Mouse (Mus musculus) B cell, adult 2 months (primary cell): ENCODE measurements around the gene Gal3st2.
"Not testable (repeated sequence)": the region's sequence is repeated elsewhere in the genome, so short reads cannot be mapped to it uniquely, and the experiment has no call there.

Experiments used
- DNase-seq, 2 experiments: peaks; one replicate each; pipeline ENCODE4 v3.0.0; 2022

Gal3st2 gene

DNA sequence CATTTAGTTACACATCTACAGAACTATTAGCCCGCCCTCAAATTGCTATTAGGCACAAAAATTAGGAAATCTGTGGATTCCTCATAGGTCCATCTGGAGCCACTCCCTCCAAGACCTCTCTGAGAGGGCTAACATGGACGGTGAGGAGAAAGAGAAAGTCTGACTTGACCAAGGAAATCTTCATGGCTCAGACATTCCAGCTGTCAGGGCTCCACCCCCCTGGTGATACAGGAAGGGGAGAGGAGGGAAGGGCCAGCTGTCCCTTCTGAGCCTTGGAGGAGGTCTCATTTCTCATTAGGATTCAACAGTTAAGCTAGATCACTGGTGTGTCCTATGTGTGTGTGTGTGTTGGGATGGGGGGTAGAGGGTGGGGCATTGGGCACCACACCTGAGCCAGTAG, at the start of gene Gal3st2:
Gene Gal3st2 (plus strand): TSS at position 259 of the 400 bp plus-strand sequence.
- not testable (repeated sequence) for DNase-seq

DNA sequence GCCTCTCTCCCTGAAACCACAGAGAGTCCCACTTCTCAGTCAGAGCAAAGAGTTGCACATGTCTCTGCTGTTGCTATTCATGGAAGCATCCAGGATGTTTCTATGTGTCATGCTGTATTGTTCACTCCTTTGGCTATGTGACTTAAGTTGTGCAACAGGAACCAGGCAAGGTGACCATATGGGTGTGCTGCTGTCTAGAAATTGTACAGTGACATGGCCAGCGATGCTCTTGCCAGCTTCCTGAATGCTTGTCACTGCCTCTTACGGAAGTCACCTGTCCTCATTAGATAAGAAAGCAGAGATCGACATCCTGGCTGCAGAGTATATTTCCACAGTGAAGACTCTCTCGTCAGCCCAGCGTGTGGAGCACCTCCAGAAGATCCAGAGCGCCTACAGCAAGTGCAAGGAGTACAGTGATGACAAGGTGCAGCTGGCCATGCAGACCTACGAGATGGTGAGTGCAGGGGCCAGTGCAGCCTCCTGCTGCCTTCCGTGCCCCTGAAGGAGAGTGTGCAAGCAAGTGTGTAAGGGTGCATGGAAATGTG, 49.5 kb upstream of the Gal3st2 start:
- no peak for DNase-seq

DNA sequence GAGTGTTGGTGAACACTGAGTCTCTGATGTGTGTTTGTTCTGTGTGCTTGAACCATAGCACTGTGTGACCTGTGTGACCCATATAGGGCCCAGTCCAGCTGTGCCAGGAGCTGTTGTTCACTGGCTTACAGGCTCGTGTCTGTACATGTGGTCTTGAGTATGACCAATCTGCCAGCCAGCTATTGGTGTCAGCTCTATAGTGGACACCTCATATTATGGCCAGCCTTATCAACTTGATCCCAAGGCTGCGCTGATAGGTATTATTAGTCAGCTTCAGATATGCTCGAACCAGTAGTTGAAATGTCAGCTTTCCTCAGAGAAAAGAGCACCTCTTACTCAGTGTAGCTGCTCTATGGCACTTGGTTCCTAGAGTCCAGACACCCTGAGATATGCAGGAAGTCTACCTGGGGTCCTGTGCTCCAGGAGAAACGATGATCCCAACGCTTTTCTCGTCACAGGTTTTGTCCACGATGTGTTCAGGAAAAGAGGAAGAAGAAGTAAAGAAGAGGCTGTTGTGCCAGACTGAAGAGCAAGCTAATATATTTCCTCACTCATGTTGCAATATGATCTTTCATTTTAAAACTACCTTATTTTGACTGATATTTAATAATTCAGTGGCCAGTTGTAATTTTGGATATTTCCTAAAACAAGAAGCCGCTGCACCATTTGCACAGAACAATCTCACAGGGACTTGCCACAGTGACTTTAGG, 43.1 kb upstream of the Gal3st2 start:
- no peak for DNase-seq

DNA sequence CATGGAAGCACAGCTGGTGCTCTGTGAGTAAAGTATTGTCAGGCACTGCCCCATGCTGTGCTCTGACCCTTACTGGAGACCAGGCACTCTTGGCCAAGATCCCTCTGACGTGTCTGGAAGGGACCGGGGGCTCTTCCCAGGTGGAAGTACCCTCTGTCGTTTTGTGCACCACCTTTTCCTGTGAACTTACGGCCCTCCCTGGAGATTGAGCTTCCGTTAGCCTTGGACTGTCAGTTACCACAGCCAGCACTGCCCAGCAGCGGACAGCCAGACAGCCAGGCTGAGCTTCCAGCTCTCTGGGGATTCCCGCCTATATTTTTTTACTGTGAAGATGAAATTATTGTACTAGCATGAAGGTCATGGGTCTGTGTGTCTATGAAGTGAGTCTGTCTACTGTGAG, 42.4 kb upstream of the Gal3st2 start:
- DNase-seq, result no peak

DNA sequence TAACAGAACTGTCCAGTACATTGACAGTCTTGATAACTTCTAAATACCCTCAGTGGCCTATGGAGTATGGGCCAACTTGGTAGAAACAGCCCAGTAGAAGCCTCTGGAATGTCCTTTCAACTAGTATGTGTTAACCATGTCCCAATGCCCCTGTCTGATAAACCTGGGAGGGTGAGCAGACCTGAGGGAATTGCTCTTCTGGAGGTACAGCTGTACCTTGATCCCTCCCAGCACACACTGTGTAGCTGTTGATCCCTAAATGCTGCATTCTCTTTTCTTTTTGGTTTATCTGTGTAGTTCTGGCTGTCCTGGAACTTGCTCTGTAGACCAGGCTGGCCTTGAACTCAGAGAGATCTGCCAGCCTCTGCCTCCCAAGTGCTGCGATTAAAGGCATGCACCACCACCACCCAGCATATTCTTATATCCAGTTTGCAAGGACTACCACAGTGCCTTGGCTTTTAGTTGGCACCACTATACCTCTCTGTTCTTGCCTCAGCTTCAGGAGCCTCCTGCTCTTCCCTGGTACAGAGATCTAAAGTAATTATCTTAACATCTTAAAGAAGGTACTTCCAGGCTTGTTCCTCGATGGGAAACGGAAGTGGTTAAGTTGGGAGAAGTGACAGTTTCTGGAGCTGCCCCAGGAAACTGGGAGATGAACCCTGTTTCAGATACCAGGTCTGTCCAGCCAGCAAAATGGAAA, 37.2 kb upstream of the Gal3st2 start:
- no peak for DNase-seq

DNA sequence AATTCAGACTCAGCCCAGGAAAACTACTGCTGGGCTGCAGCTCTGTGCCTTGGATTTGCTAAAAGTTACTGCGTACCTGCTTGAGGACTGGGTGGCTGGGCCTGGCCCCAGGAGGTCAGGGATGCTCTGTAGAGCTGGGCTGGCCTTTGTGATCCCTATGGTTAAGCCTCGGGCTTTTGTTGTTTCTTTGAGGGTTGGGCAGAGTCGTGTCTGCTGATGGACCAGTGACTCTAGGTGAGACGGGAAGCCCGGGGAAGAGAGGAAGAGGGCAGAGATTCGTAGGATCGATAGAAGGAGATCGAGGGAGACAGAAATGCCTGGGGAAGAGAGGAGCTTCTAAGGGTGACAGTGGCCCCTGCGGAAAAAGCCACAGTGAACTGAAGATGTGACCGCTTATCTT, 36.5 kb upstream of the Gal3st2 start, which contains the start of gene D2hgdh:
Gene D2hgdh (plus strand): TSS at position 301 of the 400 bp plus-strand sequence.
- no peak for DNase-seq

DNA sequence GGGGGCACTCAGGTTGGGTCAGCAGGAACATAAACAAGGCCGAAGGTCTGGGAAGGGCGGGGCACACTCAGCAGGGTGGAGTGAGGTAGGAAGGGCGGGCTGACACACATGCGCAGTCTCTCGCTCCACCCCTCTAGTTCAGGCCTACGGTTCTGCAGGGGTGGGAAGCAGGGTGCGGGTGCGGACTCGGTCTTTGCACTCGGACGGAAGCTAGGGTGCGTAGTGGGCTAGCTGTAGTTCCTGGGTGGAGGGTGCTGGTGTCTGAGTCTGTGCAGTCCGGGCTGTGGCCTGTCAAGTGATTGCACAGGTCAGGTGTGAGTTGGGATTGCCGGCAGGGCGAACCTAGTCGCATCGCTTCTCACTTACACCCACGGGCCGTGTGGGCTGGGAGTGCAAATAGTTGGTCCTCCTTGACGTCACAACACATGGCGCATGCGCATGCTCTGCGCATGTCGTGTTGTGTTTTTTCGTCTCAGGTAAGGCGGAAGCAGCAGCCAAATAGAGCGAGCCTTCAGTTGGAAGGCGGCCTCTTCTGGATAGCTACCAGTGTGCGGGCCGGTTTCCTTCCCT, 35.9 kb upstream of the Gal3st2 start:
- peak; percentile 93 to 95 for DNase-seq

DNA sequence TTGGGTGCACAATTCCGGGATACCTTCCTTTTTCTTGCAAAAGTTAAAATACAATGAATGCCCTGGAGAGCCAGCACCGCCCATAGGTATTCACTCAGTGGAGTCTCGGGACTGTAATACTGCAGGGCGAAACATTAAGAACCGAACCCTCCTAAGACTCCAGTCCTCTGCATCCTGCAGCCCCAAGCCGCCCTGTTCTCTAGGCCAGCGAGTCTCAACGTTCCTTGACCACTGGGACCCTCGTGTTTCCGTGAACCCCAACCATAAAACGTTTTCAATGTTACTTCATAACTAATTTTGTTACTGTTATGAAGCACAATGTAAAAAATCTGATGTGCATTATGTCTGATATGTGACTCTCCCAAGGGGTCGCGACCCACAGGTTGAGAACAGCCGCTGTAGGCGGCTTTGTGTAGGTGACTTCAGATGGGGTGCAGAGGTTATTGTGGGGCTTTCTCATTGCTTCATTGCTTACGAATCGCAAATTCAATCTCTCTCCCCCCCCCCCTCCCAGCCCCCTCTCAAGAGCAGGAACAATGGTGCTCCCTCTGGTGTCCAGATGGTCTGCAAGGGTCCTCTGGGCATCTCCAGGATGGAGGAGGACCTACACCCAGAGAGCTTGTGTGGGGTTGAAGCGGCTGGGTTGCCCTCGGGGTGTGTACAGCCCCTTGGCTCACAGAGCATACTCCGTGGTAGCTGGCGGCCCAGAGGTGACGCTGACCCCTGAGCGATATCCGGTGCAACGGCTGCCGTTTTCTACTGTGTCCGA, 35.2 kb upstream of the Gal3st2 start:
- peak in 1 of 2 experiments; percentile 27 for DNase-seq

DNA sequence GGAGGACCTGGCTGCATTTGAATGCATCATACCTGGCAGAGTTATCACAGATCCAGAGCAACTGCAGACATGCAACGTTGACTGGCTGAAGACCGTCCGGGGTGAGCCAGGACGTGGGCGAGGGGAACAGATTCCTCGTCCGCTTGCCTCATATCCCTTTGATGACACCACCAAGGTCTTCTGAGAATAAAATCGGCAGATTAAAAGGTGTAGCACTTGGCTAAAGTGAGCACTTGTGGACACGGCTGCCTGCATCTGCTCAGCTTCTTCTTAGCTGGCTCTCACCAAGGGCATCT, 34.6 kb upstream of the Gal3st2 start:
- no peak for DNase-seq

DNA sequence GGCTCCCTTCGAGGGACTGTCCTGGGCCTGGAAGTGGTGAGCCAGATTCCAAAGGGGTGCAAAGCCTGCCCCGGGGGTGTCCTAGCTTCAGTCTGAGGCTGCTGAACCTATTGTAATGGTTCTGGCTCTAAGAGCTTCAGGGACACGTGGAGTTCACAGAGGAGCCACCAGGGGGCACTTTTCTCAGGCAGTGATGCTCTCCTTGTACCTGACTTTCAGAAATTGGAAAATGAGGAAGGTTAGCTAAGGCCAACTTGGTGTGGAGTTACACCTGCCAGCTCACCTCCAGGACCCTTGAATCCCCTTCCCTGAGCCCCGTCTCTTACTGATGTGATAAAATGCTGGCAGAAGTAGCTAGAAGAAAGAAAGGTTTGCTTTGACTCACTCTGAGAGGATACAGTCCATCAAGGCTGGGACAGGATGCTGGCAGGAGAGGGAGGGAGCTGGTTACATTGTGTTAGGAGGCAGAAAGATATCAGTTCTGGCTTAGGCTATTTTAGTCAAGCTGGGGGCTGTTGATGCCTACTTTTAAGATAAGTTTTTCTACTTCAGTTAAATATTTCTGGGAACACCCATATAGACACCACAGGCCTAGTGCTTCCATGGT, 28.2 kb upstream of the Gal3st2 start:
- DNase-seq, result peak; percentile 10 to 18

DNA sequence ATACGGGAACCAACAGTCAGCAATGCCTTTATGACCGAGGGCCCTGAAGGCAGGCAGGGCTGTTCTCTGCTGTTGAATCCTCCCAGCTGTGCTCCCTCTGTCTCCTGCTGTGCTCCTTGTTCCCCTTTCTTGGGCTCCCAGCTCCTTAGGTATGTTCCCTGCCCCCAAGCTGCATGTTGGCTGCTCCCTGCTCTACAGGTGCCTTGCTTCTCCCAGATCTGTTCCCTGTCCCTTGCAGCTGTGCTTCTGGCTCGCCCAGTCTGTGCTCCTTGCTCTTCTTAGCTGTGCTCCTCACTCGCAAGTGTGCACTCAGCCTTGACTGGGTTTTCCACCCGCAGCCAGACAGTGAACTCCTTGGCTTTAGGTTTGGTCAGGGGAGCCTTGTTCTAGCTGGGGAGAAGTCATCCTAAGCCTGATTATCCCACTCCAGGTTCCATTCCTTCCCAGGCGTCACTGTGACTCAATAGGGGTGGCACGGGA, 26.4 kb upstream of the Gal3st2 start:
- no peak for DNase-seq

DNA sequence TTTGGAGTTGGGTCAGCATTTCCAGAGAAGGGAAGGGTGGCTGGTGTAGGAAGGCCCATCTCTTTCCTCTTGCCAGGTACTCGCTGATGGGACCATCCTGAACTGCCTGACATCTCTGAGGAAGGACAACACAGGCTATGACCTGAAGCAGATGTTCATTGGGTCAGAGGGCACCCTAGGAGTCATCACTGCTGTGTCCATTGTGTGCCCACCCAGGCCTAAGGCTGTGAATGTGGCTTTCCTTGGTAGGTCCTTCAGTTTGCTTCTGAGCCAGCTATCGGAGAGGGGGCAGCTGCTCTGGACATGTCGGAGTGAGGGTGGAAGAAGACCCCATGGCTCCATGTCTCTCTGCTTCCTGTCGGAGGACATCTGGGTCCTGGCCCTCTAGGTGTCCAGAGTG, 25.9 kb upstream of the Gal3st2 start:
- no peak for DNase-seq

DNA sequence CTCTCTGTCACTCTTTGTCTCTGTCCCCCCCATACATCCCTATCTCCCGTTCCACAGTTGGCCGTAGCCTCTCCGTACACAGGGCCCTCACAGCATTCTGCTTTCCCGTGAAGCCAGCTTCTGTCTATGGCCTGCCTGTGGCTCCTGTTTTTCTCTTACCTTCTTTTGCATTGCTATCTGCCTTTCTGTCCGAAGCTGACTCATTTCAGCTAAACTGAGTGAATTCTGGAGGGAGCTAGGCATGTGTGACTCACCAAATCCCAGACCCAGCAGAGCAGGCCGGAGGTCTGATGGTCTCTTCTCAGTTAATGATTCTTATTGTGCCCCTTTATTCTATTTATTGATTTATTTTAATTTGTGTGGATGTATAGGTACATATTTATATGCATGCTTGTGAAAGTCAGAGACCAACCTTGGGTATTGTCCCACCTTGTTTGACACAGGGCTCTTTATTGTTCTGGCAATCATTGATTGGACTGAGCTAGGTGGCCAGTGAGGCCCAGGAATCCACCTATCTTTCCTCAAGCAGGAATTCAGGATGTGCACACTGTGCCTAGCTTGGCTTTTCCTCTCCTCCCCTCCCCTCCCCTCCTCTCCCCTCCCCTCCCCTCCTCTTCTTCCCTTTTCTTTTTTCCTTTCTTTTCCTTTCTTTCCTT, 25.1 kb upstream of the Gal3st2 start:
- DNase-seq, result no peak

DNA sequence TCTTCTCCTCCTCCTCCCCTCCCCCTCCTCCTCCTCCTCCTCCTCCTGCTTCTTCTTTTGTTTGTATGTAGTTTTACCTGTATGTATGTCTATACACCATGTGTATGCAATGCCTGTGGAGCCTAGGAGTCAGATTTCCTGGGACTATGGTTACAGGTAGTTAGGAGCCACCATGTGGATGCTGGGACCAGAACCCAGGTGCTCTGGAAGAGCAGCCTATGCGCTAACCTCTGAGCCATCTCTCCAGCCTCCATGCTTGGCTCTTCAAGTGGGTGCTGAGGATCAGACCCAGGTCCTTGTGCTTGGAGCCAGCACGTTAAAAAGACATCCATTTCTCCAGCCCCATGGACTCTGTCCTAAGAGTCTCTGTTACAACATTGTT, 24.6 kb upstream of the Gal3st2 start:
- DNase-seq, result no peak

DNA sequence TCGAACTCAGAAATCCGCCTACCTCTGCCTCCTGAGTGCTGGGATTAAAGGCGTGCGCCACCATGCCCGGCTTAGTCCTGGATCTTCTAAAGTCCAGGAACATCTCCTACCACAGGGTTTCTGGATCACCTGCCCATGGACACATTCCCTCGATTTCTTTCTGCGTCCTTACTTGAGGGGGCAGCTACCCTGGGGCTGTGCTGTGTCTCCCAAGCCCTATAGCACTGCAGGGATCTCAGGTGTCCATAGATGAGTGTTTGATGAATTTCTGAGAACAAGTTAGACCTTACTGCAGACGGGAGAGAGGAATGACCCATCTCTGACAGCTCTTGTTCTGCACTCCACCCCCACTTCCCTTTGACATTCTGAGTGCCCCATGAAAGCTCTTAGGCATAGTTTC, 23.8 kb upstream of the Gal3st2 start:
- DNase-seq, result no peak

DNA sequence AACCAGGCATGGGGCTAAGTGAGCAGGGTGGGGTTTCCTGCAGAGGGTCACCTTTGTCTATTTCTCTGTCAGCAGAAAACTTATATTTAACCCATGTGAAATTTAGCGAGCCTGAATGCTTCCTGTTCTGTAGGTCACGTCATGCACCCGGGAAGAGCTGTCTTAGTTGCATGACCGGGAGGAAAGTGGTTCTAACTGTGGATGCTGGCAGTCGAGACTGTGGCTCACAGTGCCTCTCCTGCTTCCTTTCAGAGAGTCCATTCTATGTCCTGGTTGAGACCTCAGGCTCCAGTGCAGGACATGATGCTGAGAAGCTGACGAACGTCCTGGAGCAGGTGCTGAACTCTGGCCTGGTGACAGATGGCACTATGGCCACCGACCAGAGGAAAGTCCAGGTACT, 22.5 kb upstream of the Gal3st2 start:
- not testable (repeated sequence) for DNase-seq

DNA sequence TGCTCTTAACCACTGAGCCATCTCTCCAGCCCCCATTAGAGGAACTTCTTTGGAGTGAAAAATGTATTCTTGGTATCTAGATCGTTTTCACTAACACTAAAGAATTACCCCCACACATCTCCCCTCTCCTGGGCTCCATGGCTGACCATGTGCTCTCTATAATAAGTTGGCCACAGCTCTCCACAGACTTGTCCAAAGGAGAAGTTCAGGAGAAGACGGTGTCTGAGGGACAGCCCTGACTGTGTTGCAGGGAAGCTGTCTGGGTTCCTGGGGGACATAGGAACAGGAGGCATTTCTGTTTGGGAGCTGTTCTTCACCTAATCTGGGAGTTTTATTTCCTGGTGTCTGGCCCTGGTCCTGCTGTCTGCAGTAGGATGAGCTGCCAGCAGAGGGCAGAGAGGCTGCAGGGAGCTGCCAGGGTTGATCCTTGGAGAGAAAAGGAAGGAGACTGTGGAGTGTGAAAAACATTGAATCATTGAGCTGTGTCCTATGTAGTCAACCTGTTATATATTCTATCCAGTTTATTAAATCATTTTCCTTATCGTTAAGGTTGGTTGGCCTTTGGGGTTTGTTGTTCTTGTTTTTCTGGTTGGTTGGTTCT, 15.2 kb upstream of the Gal3st2 start:
- DNase-seq, result not testable (repeated sequence)

DNA sequence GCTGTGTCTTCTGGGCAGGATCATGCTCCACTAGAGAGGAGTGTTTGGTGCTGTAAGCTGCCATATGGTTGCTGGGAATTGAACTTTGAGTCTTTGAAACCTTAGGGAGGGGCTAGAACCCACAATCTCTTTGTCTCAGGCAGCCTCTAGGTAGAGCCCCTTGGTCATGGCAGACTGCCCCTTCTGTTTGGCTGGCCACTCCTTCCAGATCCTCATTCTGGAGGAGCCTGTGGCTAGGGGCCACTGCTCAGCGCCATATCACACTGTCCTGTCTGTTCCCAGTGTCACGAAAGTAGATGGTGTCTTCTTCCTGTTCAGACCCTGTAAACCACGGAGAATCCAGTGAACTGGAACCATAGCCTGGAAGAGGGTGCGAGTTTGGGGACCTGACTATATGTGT, 5.3 kb upstream of the Gal3st2 start:
- DNase-seq, result not testable (repeated sequence)

DNA sequence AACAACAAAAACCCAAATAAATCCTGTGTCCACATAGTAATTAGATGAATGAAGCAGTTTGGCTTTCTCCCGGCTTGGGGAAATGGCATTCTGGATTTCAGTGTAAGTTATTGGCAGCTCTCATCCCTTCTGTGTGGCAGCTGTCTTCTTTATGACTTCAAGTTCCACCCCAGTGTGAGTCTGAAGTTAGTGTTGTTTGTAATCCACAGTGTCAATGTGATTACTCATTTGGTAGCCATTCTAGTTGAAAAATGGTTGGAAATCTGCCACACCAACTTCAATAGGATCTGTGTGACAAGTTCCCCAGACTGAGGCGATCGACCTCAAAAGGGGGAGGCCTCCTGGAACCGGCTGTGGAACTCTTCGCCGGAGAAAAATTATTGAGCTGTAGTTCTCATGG, 3.7 kb upstream of the Gal3st2 start:
- DNase-seq, result no peak

DNA sequence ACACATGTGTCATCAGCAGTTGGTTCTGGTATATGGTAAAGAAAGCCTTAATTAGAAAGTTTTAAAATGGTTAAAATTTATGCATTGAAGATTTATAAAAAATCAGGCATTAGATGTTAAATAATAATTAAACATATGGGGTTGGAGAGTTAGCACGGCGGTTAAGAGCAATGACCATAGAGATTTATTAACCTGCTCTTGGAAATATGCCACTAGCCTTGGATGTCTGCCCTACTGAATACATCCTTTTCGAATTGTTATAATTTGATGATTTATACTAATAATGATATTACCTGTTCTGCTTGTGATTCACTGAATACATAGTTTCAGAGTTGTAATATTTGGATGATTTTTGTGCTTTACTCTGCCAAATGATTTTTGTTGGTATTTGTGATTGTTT, 3.1 kb upstream of the Gal3st2 start:
- no peak for DNase-seq

DNA sequence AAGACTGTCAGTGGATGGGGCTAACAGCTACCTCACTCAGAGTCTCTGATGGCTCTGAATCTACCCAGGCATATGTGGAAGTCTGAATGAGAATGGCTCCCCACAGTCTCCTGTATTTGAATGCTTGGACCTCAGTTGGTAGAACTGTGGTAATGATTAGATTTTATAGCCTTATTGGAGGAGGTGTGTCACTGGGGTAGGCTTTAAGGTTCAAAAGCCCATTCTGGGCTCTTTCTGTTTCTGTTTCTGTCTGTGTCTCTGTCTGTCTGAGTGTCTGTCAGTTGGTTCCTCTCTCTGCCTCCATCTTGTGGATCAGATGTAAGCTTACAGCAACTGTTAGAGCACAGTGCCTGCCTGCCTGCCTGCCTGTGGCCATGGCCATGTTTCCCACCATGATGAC, 1.5 kb upstream of the Gal3st2 start:
- no peak for DNase-seq

DNA sequence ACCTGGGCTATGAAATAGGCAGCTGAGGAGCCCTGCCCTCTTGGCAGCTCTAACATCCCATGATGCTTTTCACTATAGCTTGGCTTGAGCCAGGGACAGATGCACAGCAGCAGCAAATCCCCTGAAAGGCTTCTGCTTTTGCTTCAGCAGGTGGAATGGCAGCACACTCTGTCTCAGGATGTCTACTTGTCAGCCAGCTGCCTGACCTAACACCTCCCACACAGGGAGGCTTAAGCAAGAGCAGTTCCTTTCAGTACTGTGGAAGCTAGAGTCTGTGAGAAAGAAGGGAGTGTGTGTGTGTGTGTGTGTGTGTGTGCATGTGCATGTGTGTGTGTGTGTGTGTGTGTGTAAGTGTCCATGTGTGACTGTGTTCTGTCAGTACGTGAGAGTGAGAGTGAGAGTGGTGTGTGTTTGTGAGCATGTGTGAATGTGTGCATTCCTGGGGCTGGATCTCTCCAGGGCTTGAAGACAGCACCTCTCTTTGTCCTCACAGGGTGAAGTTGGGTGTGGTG, 10.5 kb downstream of the Gal3st2 start:
- DNase-seq, result not testable (repeated sequence)
